Mouse (Mus musculus): ENCODE measurements around the gene 9630041A04Rik.

- TF ChIP-seq GATA1 (IDR thresholded peaks at IDR 0.05; ENCODE audit: borderline replicate concordance, low read length), result no peak
- TF ChIP-seq CTCF (IDR thresholded peaks at IDR 0.05; ENCODE audit: low read depth, low read length), result no peak
Measured at GRCm38 (mm10) chr9:101924829-101925228, 63.2 kb downstream of the 9630041A04Rik start.
